Mouse (Mus musculus) left cerebral cortex, adult 8-10 months (tissue): ENCODE measurements around the gene Oas3. TPM values are rescaled to one million over a fixed set of nuclear protein-coding genes. Genes with fewer than 3 reads are reported as not detected.
A peak's percentile ranks its signal among the peaks of the same experiment; 100 is the strongest.

Experiments used
- DNase-seq, 2 experiments: peaks; one replicate each; pipeline ENCODE4 v3.0.0; 2022; ENCODE audit warnings: low spot score in 2 of 2
- total RNA-seq, 4 experiments: library from RNA; stranded (reverse); gene quantifications; 2 replicates each; pipeline ENCODE4 v1.2.4; 2022

Gene Oas3
- total RNA-seq, 4 experiments from 2014 or later: not detected

- no peak for DNase-seq
Measured at GRCm38 (mm10) chr5:120754215-120754614, 23.2 kb downstream of the Oas3 start.

- no peak for DNase-seq
Measured at GRCm38 (mm10) chr5:120752786-120753185, 24.7 kb downstream of the Oas3 start.

GRCm38 (mm10) chr5:120751206-120751605, 26.3 kb downstream of the Oas3 start:
- no peak for DNase-seq

GRCm38 (mm10) chr5:120749688-120750087, 27.8 kb downstream of the Oas3 start, which contains the start of gene Oas2:
Gene Oas2 (minus strand): TSS chr5:120749853.
- DNase-seq: no peak

GRCm38 (mm10) chr5:120746451-120746850, 31.0 kb downstream of the Oas3 start:
- DNase-seq: peak in 1 of 2 experiments; percentile 20

GRCm38 (mm10) chr5:120742125-120742524, 35.3 kb downstream of the Oas3 start:
- DNase-seq: no peak

- DNase-seq: no peak
Measured at GRCm38 (mm10) chr5:120734380-120734990, 43.0 kb downstream of the Oas3 start.

GRCm38 (mm10) chr5:120733696-120734095, 43.8 kb downstream of the Oas3 start:
- DNase-seq: no peak

GRCm38 (mm10) chr5:120732740-120733139, 44.7 kb downstream of the Oas3 start:
- DNase-seq: no peak

GRCm38 (mm10) chr5:120729319-120729718, 48.1 kb downstream of the Oas3 start:
- DNase-seq: no peak

- no peak for DNase-seq
Measured at GRCm38 (mm10) chr5:120725811-120726455, 51.5 kb downstream of the Oas3 start.

- DNase-seq: no peak
Measured at GRCm38 (mm10) chr5:120721005-120721404, 56.5 kb downstream of the Oas3 start.

GRCm38 (mm10) chr5:120718600-120719378, 58.7 kb downstream of the Oas3 start:
- DNase-seq: no peak

- DNase-seq: no peak
Measured at GRCm38 (mm10) chr5:120717136-120717535, 60.3 kb downstream of the Oas3 start.

- DNase-seq: peak in 1 of 2 experiments; percentile 78
Measured at GRCm38 (mm10) chr5:120714314-120714713, 63.1 kb downstream of the Oas3 start.

GRCm38 (mm10) chr5:120712721-120713120, 64.7 kb downstream of the Oas3 start:
- no peak for DNase-seq

- no peak for DNase-seq
Measured at GRCm38 (mm10) chr5:120711827-120712226, 65.6 kb downstream of the Oas3 start, which contains the start of gene Dtx1. Gene Dtx1 (minus strand): TSS chr5:120711927.

- peak; percentile 73 to 74 for DNase-seq
Measured at GRCm38 (mm10) chr5:120711416-120711815, 66.0 kb downstream of the Oas3 start.

GRCm38 (mm10) chr5:120710826-120711248, 66.6 kb downstream of the Oas3 start:
- no peak for DNase-seq

GRCm38 (mm10) chr5:120710161-120710825, 67.2 kb downstream of the Oas3 start:
- DNase-seq: no peak

GRCm38 (mm10) chr5:120706976-120707375, 70.5 kb downstream of the Oas3 start:
- no peak for DNase-seq

GRCm38 (mm10) chr5:120706541-120706940, 70.9 kb downstream of the Oas3 start:
- peak in 1 of 2 experiments; percentile 66 for DNase-seq
